Mouse (Mus musculus): ENCODE results near the gene Hbq1b.
"Not testable (repeated sequence)": the region's sequence is repeated elsewhere in the genome, so short reads cannot be mapped to it uniquely, and the experiment has no call there.

- TF ChIP-seq POLR2A (IDR thresholded peaks at IDR 0.05; ENCODE audit: low read depth, low read length); CTCF (IDR thresholded peaks at IDR 0.05; ENCODE audit: extremely low read depth, insufficient read depth, insufficient read length, insufficient replicate concordance): not testable (repeated sequence)
Measured at GRCm38 (mm10) chr11:32292819-32293218, 6.1 kb downstream of the Hbq1b start.
